Mouse (Mus musculus) ES-E14 (cell line): Measurements from ENCODE around the gene Cyp2b13. TPM values are rescaled to one million over a fixed set of nuclear protein-coding genes. Genes with fewer than 3 reads are reported as not detected.
"Not testable (repeated sequence)": the region's sequence is repeated elsewhere in the genome, so short reads cannot be mapped to it uniquely, and the experiment has no call there.

ENCODE experiments used
- DNase-seq: peaks from one replicate; pipeline ENCODE4 v3.0.0-alpha.2; 2013; ENCODE audit warnings: low read depth, low spot score
- H3K27ac ChIP-seq: 2 replicates; pipeline ENCODE4 v1.5.1; 2012; ENCODE audit warnings: low read depth, mild to moderate bottlenecking, low read length, moderate library complexity, mixed read lengths; ENCODE audit not compliant: poor library complexity, insufficient read depth, severe bottlenecking
- H3K36me3 ChIP-seq: 2 replicates; pipeline ENCODE4 v1.6.1; 2012; ENCODE audit warnings: mild to moderate bottlenecking, low read length, moderate library complexity, mixed read lengths; ENCODE audit not compliant: control insufficient read depth, poor library complexity, insufficient read depth, severe bottlenecking
- H3K4me1 ChIP-seq, 2 experiments: fragments of 150-350 bp in 1 of 2; sonication (generic) in 1 of 2; 2 replicates each; pipeline ENCODE4 v1.6.1; 2012; ENCODE audit warnings: low read length in 2 of 2, mild to moderate bottlenecking in 1 of 2, mixed read lengths in 1 of 2; ENCODE audit not compliant: control insufficient read depth in 2 of 2, insufficient read depth in 2 of 2, poor library complexity in 1 of 2
- H3K4me3 ChIP-seq, 2 experiments: fragments of 150-350 bp in 1 of 2; sonication (generic) in 1 of 2; 2 replicates each; pipeline ENCODE4 v1.5.1; 2012; ENCODE audit warnings: low read length in 2 of 2, low read depth in 1 of 2, mild to moderate bottlenecking in 1 of 2, mixed read lengths in 1 of 2; ENCODE audit not compliant: insufficient read depth in 1 of 2, poor library complexity in 1 of 2, severe bottlenecking in 1 of 2
- H3K9ac ChIP-seq: 2 replicates; pipeline ENCODE4 v1.6.1; 2012; ENCODE audit warnings: low read depth, mild to moderate bottlenecking, low read length, mixed read lengths; ENCODE audit not compliant: poor library complexity, insufficient read depth, severe bottlenecking
- H3K9me3 ChIP-seq: fragments of 150-350 bp; sonication (generic); 2 replicates; pipeline ENCODE4 v1.6.1; 2012; ENCODE audit warnings: low read depth, mild to moderate bottlenecking, low read length; ENCODE audit not compliant: control insufficient read depth, insufficient read depth
- CHD2 ChIP-seq: IDR thresholded peaks from 2 replicates; pipeline ENCODE4 v1.6.1; 2014; ENCODE audit warnings: mild to moderate bottlenecking, low read depth, low read length, inconsistent platforms
- HCFC1 ChIP-seq: IDR thresholded peaks from 2 replicates; pipeline ENCODE4 v1.6.1; 2012; ENCODE audit warnings: low read length, inconsistent platforms, borderline replicate concordance; ENCODE audit not compliant: insufficient read depth
- MAFK ChIP-seq: IDR thresholded peaks from 2 replicates; pipeline ENCODE4 v1.6.1; 2014; ENCODE audit warnings: mild to moderate bottlenecking, low read depth, low read length, inconsistent platforms; ENCODE audit not compliant: insufficient read depth
- ZC3H11A ChIP-seq: IDR thresholded peaks from 2 replicates; pipeline ENCODE4 v1.6.1; 2012; ENCODE audit warnings: low read depth, mild to moderate bottlenecking, inconsistent platforms, low read length, borderline replicate concordance
- ZNF384 ChIP-seq: IDR thresholded peaks from 2 replicates; pipeline ENCODE4 v1.6.1; 2012; ENCODE audit warnings: low read depth, low read length, inconsistent platforms
- in situ Hi-C, 2 experiments: fragments of 600-800 bp; cut with MboI; formaldehyde crosslinking; loops; one replicate each; pipeline ENCODE4 v1.15.1; 2025; ENCODE audit warnings: low sequenced_read_pairs in 2 of 2, inconsistent platforms in 1 of 2; ENCODE audit not compliant: unreplicated experiment in 2 of 2
- total RNA-seq: library from RNA; depleted of rRNA; stranded (reverse); fragments of 300-350 nt; gene quantifications from 2 replicates; pipeline ENCODE4 v1.2.3, GENCODE M21; 2012; rRNA removed

The Cyp2b13 gene
- total RNA-seq: not detected in 2 replicates

- H3K4me1 ChIP-seq, H3K9ac ChIP-seq, H3K27ac ChIP-seq, in situ Hi-C loops, DNase-seq, H3K4me3 ChIP-seq, H3K9me3 ChIP-seq, H3K36me3 ChIP-seq: not testable (repeated sequence)
Observed at GRCm38 (mm10) chr7:26061197-26061596, at the start of gene Cyp2b13. Gene Cyp2b13 (plus strand): TSS chr7:26061497.

- H3K4me3 ChIP-seq, in situ Hi-C loops, H3K36me3 ChIP-seq, H3K27ac ChIP-seq, DNase-seq, H3K4me1 ChIP-seq, H3K9me3 ChIP-seq, H3K9ac ChIP-seq: not testable (repeated sequence)
Observed at GRCm38 (mm10) chr7:26019814-26020332, 41.4 kb upstream of the Cyp2b13 start.

- H3K9me3 ChIP-seq, in situ Hi-C loops, H3K27ac ChIP-seq, H3K9ac ChIP-seq, H3K36me3 ChIP-seq, H3K4me1 ChIP-seq, DNase-seq, H3K4me3 ChIP-seq: not testable (repeated sequence)
Observed at GRCm38 (mm10) chr7:26054885-26055630, 6.2 kb upstream of the Cyp2b13 start.

- H3K9me3 ChIP-seq, H3K36me3 ChIP-seq, DNase-seq, H3K27ac ChIP-seq, in situ Hi-C loops, H3K9ac ChIP-seq, H3K4me3 ChIP-seq, H3K4me1 ChIP-seq: not testable (repeated sequence)
Observed at GRCm38 (mm10) chr7:26071677-26072076, 10.4 kb downstream of the Cyp2b13 start.

- Histone ChIP-seq H3K4me3 (no peak overlapping the region), H3K27ac (no peak overlapping the region), H3K36me3 (no peaks in the 10 kb centered on the region), H3K4me1 (no peaks in the 10 kb centered on the region), H3K9me3 (no peaks in the 10 kb centered on the region), H3K9ac (no peak overlapping the region)
- in situ Hi-C loops: no loop called here
- TF ChIP-seq HCFC1: no peak
- TF ChIP-seq ZNF384: no peak
- no peak for TF ChIP-seq MAFK
- no peak for TF ChIP-seq ZC3H11A
- TF ChIP-seq CHD2: no peak
- no peak for DNase-seq
Observed at GRCm38 (mm10) chr7:26082595-26082994, 21.3 kb downstream of the Cyp2b13 start.
